Comparison of ENCODE assay signal across 21 mouse cellular contexts in genomic region chr5:92511256-92511655, GRCm38 (mm10). TPM values are rescaled to one million over a fixed set of nuclear protein-coding genes. Genes with fewer than 3 reads are reported as not detected.
A peak's percentile ranks its signal among the peaks of the same experiment; 100 is the strongest.
DNase-seq lines count a peak whose midpoint lies in the region; ATAC-seq and TF ChIP-seq lines count a peak whose summit lies in the region.
"Had no signal": no experiment of that assay in that cellular context is flagged by ENCODE, and none has a peak within 500 bp of the region (broad histone marks: within the 10 kb centered on the region; RNA-seq: fewer than 3 reads in every experiment).

No protein-coding gene starts in this region.

- no peak for ATAC-seq in lung, postnatal 0 days
- peak; percentile 54 for ATAC-seq in granulocyte monocyte progenitor cell, adult 5-6 weeks (replicated peaks; ENCODE audit: poor library complexity, severe bottlenecking)
- ATAC-seq: hindbrain, embryonic 16.5 days; midbrain, embryonic 16.5 days had no signal

- no peak for TF ChIP-seq CTCF in lung, postnatal 0 days (IDR thresholded peaks at IDR 0.05)

- H3K4me1 ChIP-seq in lung, postnatal 0 days (ENCODE audit: insufficient read depth, low read depth, low read length), result no peaks in the 10 kb centered on the region

- H3K4me3 ChIP-seq in lung, postnatal 0 days (ENCODE audit: low read depth, low read length), result no peak overlapping the region
- H3K4me3 ChIP-seq: limb, embryonic 15.5 days; neural tube, embryonic 12.5 days; stomach, embryonic 15.5 days had no signal

- H3K9me3 ChIP-seq in lung, postnatal 0 days (ENCODE audit: low read length), result no peaks in the 10 kb centered on the region
- H3K9me3 ChIP-seq: limb, embryonic 15.5 days; neural tube, embryonic 12.5 days; stomach, embryonic 15.5 days had no signal

- no peak overlapping the region for H3K27ac ChIP-seq in lung, postnatal 0 days (ENCODE audit: low read length)
- H3K27ac ChIP-seq: limb, embryonic 15.5 days; neural tube, embryonic 12.5 days; stomach, embryonic 15.5 days had no signal

- no peak for TF ChIP-seq EP300 in lung, postnatal 0 days (IDR thresholded peaks at IDR 0.05)

- DNase-seq in lung, postnatal 36 days, result peak; percentile 66
- no peak for DNase-seq in lung, postnatal 0 days (ENCODE audit: low spot score)
- peak; percentile 44 for DNase-seq in CD4-positive, CD25-positive, alpha-beta regulatory T cell, adult 2 months (ENCODE audit: low read depth, low spot score)
- peak; percentile 43 to 47 for DNase-seq in natural killer cell, adult 2 months (ENCODE audit: low spot score in 2 of 2)
- DNase-seq in frontal cortex, postnatal 10 days (ENCODE audit: low spot score in 2 of 2), result no peak
- no peak for DNase-seq in gastrocnemius, postnatal 25 days
- no peak for DNase-seq in ovary, postnatal 10 days (ENCODE audit: low spot score)
- DNase-seq: cerebellum, adult 9-10 months; gastrocnemius, postnatal 36 days; heart, postnatal 4 days; kidney, adult 18-20 months; kidney, postnatal 10 days; right cerebral cortex, postnatal 4 days; thymus, adult 2 months had no signal

- no peaks in the 10 kb centered on the region for H3K36me3 ChIP-seq in lung, postnatal 0 days (ENCODE audit: insufficient read depth, low read length)
- H3K36me3 ChIP-seq: limb, embryonic 15.5 days; neural tube, embryonic 12.5 days; stomach, embryonic 15.5 days had no signal

- H3K27me3 ChIP-seq in lung, postnatal 0 days (replicated peaks; ENCODE audit: insufficient read depth, low read length), result no peaks in the 10 kb centered on the region
- H3K27me3 ChIP-seq: limb, embryonic 15.5 days; neural tube, embryonic 12.5 days; stomach, embryonic 15.5 days had no signal

- no peak overlapping the region for H3K4me2 ChIP-seq in lung, postnatal 0 days (replicated peaks; ENCODE audit: low read depth, low read length)
- H3K4me2 ChIP-seq: limb, embryonic 15.5 days; neural tube, embryonic 12.5 days; stomach, embryonic 15.5 days had no signal

- H3K9ac ChIP-seq in lung, postnatal 0 days (replicated peaks; ENCODE audit: low read depth), result no peak overlapping the region
- H3K9ac ChIP-seq: limb, embryonic 15.5 days; neural tube, embryonic 12.5 days; stomach, embryonic 15.5 days had no signal

RNA-seq across cellular contexts. Expression of gene Scarb2, which starts 4.6 kb away (rescaled TPM):
- 46.6 and 52.4 TPM in 2 replicates for polyA plus RNA-seq in lung, postnatal 0 days (2015; fragmentation: Nextera tagmentation; extraction: Ambion mirVana)
- 17.2 and 20.9 TPM in 2 replicates for total RNA-seq in granulocyte monocyte progenitor cell, adult 5-6 weeks (2014; fragmentation: Nextera tagmentation)
- total RNA-seq in granulocyte monocyte progenitor cell, adult 5-6 weeks (2017), result 41.2 and 43.1 TPM in 2 replicates
- 10 to 100 TPM; 61.8 to 69.2 TPM for total RNA-seq in gastrocnemius, postnatal 25 days (2021)

RNA-seq across cellular contexts. Expression of gene Fam47e, which starts 43.6 kb away (rescaled TPM):
- 11.4 and 15.4 TPM in 2 replicates for polyA plus RNA-seq in lung, postnatal 0 days (2015; fragmentation: Nextera tagmentation; extraction: Ambion mirVana)
- not detected in 2 replicates for total RNA-seq in granulocyte monocyte progenitor cell, adult 5-6 weeks (2014; fragmentation: Nextera tagmentation)
- not detected in 2 replicates for total RNA-seq in granulocyte monocyte progenitor cell, adult 5-6 weeks (2017)
- not detected for total RNA-seq in gastrocnemius, postnatal 25 days (2021)
- total RNA-seq: gastrocnemius, postnatal 36 days; heart, postnatal 4 days had no signal
- polyA plus RNA-seq: heart, embryonic 14.5 days; limb, embryonic 15.5 days; neural tube, embryonic 12.5 days; thymus, adult 2 months had no signal

Comparison
In these comparisons a context has a peak if more than half of its experiments do, and no peak if none do; other contexts are left out.
1. DNase-seq: peak in lung, postnatal 36 days (single experiment), CD4-positive, CD25-positive, alpha-beta regulatory T cell, adult 2 months (single experiment) and natural killer cell, adult 2 months (2 of 2); none in lung, postnatal 0 days (single experiment), frontal cortex, postnatal 10 days (0 of 2), gastrocnemius, postnatal 25 days (single experiment) and ovary, postnatal 10 days (single experiment).